Mouse (Mus musculus): ENCODE measurements around the gene Stard3.
A peak's percentile ranks its signal among the peaks of the same experiment; 100 is the strongest.

Stard3 gene

GRCm38 (mm10) chr11:98397946-98398345, 39.8 kb downstream of the Stard3 start:
- DNase-seq (ENCODE audit: low read depth, low spot score), result no peak

GRCm38 (mm10) chr11:98400161-98400726, 42.1 kb downstream of the Stard3 start, which contains the start of gene Pgap3:
Pgap3 (minus strand) TSS chr11:98400490.
- peak; percentile 93 for DNase-seq (ENCODE audit: low read depth, low spot score)

- peak; percentile 35 for DNase-seq (ENCODE audit: low read depth, low spot score)
Observed at GRCm38 (mm10) chr11:98400816-98401215, 42.6 kb downstream of the Stard3 start.

- no peak for DNase-seq (ENCODE audit: low read depth, low spot score)
Observed at GRCm38 (mm10) chr11:98406621-98407020, 48.5 kb downstream of the Stard3 start.

- DNase-seq (ENCODE audit: low read depth, low spot score), result no peak
Observed at GRCm38 (mm10) chr11:98408872-98409271, 50.7 kb downstream of the Stard3 start.

GRCm38 (mm10) chr11:98409341-98409822, 51.2 kb downstream of the Stard3 start:
- no peak for DNase-seq (ENCODE audit: low read depth, low spot score)

- DNase-seq (ENCODE audit: low read depth, low spot score), result peak; percentile 34
Observed at GRCm38 (mm10) chr11:98412273-98412796, 54.2 kb downstream of the Stard3 start, which contains the start of gene Erbb2. Erbb2 (plus strand) TSS chr11:98412470.

GRCm38 (mm10) chr11:98412797-98413301, 54.7 kb downstream of the Stard3 start:
- peak; percentile 17 for DNase-seq (ENCODE audit: low read depth, low spot score)

- no peak for DNase-seq (ENCODE audit: low read depth, low spot score)
Observed at GRCm38 (mm10) chr11:98413731-98414130, 55.6 kb downstream of the Stard3 start.

- DNase-seq (ENCODE audit: low read depth, low spot score), result no peak
Observed at GRCm38 (mm10) chr11:98414162-98414561, 56.0 kb downstream of the Stard3 start.

GRCm38 (mm10) chr11:98417074-98417473, 58.9 kb downstream of the Stard3 start:
- DNase-seq (ENCODE audit: low read depth, low spot score), result no peak

GRCm38 (mm10) chr11:98418273-98418672, 60.1 kb downstream of the Stard3 start:
- DNase-seq (ENCODE audit: low read depth, low spot score), result no peak

- DNase-seq (ENCODE audit: low read depth, low spot score), result no peak
Observed at GRCm38 (mm10) chr11:98418939-98419547, 60.9 kb downstream of the Stard3 start.

GRCm38 (mm10) chr11:98426592-98426991, 68.4 kb downstream of the Stard3 start:
- DNase-seq (ENCODE audit: low read depth, low spot score), result no peak

- DNase-seq (ENCODE audit: low read depth, low spot score), result no peak
Observed at GRCm38 (mm10) chr11:98428436-98428835, 70.3 kb downstream of the Stard3 start.

Data from CD4-positive, CD25-positive, alpha-beta regulatory T cell, adult 2 months (primary cell).